Mouse (Mus musculus) adrenal gland, adult (tissue): ENCODE measurements around the gene Amn1.
A peak's percentile ranks its signal among the peaks of the same experiment; 100 is the strongest.
"Not testable (repeated sequence)": the region's sequence is repeated elsewhere in the genome, so short reads cannot be mapped to it uniquely, and the experiment has no call there.

ENCODE experiments used
- DNase-seq, 2 experiments: peaks; one replicate each; pipeline ENCODE4 v3.0.0; 2022 to 2023; ENCODE audit warnings: low spot score in 1 of 2; ENCODE audit not compliant: inconsistent age in 2 of 2

The Amn1 gene

GRCm38 (mm10) chr6:149155031-149155841, 33.3 kb downstream of the Amn1 start:
- DNase-seq: no peak

- no peak for DNase-seq
These were observed 34.1 kb downstream of the Amn1 start for GRCm38 (mm10) chr6:149154116-149155030.

- no peak for DNase-seq
These were observed 34.9 kb downstream of the Amn1 start for GRCm38 (mm10) chr6:149153473-149154115.

- DNase-seq: no peak
These were observed 36.4 kb downstream of the Amn1 start for GRCm38 (mm10) chr6:149152119-149152518.

- peak; percentile 23 to 51 for DNase-seq
These were observed 39.9 kb downstream of the Amn1 start for GRCm38 (mm10) chr6:149148436-149149229.

- DNase-seq: no peak
These were observed 43.4 kb downstream of the Amn1 start for GRCm38 (mm10) chr6:149145143-149145542.

- peak; percentile 88 to 96 for DNase-seq
These were observed 46.9 kb downstream of the Amn1 start for GRCm38 (mm10) chr6:149141393-149142173.

GRCm38 (mm10) chr6:149139471-149139870, 49.0 kb downstream of the Amn1 start, which contains the start of gene Etfbkmt:
TSS of gene Etfbkmt (plus strand) at chr6:149139849.
- DNase-seq: no peak

- DNase-seq: no peak
These were observed 49.5 kb downstream of the Amn1 start for GRCm38 (mm10) chr6:149139011-149139410.

- peak in 1 of 2 experiments; percentile 56 for DNase-seq
These were observed 50.6 kb downstream of the Amn1 start for GRCm38 (mm10) chr6:149137936-149138335.

GRCm38 (mm10) chr6:149135631-149136030, 52.9 kb downstream of the Amn1 start:
- DNase-seq: no peak

- DNase-seq: peak; percentile 20 to 77
These were observed 53.9 kb downstream of the Amn1 start for GRCm38 (mm10) chr6:149134391-149135150.

- DNase-seq: peak in 1 of 2 experiments; percentile 80
These were observed 56.0 kb downstream of the Amn1 start for GRCm38 (mm10) chr6:149132311-149133077.

- no peak for DNase-seq
These were observed 57.4 kb downstream of the Amn1 start for GRCm38 (mm10) chr6:149131111-149131510.

- not testable (repeated sequence) for DNase-seq
These were observed 58.6 kb downstream of the Amn1 start, which contains the start of gene Gm10203 for GRCm38 (mm10) chr6:149129870-149130269. TSS of gene Gm10203 (plus strand) at chr6:149130170.

- DNase-seq: peak; percentile 38 to 82
These were observed 61.8 kb downstream of the Amn1 start for GRCm38 (mm10) chr6:149126675-149127074.

GRCm38 (mm10) chr6:149123042-149123441, 65.5 kb downstream of the Amn1 start:
- DNase-seq: no peak

- peak in 1 of 2 experiments; percentile 93 for DNase-seq
These were observed 68.7 kb downstream of the Amn1 start for GRCm38 (mm10) chr6:149119853-149120252.
